Mouse (Mus musculus): Measurements from ENCODE around the gene Capn7. TPM values are rescaled to one million over a fixed set of nuclear protein-coding genes. Genes with fewer than 3 reads are reported as not detected.

Capn7 gene
- polyA plus RNA-seq, 1 experiment from 2014 or later: 50.4 TPM

GRCm38 (mm10) chr14:31402693-31403092 is 66.3 kb downstream of the Capn7 start:
- no peak for TF ChIP-seq CTCF (IDR thresholded peaks at IDR 0.05)
- ATAC-seq (no peak), DNase-seq (ENCODE audit: low read depth, low spot score) (no peak)
- in situ Hi-C loops (cut with MboI; ENCODE audit: low pct_unique_long_range_greater_than_20kb): no loop called here
- ChIA-PET POLR2A (no interaction called here), CTCF (interaction anchor here (1.5 kb wide), 1 partner anchor 23 kb away, joined by 3 read pairs; no protein-coding TSS in a partner anchor)
- no peaks in the 10 kb centered on the region for H3K27me3 ChIP-seq

DNA sequence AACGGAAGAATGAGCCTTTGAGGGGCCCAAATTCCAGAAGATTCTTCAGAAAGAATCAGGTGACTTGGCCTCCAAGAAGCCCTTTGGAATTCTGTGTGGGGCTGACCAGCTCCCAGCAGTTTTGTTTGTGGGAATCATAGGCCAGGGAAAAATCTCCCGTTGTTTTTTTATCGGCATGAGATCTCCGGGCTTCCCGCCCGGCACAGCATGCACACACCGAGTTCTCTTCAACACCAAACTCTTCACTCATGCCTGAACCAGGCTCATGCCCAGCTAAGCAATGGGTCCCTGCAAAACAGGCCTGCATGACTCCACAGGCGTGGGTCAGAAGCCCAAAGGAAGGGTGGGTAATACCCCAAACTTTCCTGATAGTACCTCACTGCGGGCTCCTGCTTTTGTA is 67.1 kb downstream of the Capn7 start:
- no peaks in the 10 kb centered on the region for H3K27me3 ChIP-seq
- in situ Hi-C loops (cut with MboI; ENCODE audit: low pct_unique_long_range_greater_than_20kb): no loop called here
- ChIA-PET POLR2A (no interaction called here), CTCF (interaction anchor here (0.8 to 1.5 kb wide), 2 partner anchors 9 to 22 kb away, joined by 3 read pairs; no protein-coding TSS in a partner anchor)
- DNase-seq (ENCODE audit: low read depth, low spot score) (no peak), ATAC-seq (no peak)
- no peak for TF ChIP-seq CTCF (IDR thresholded peaks at IDR 0.05)

GRCm38 (mm10) chr14:31403995-31404394 is 67.6 kb downstream of the Capn7 start:
- no peak for TF ChIP-seq CTCF (IDR thresholded peaks at IDR 0.05)
- DNase-seq (ENCODE audit: low read depth, low spot score) (no peak), ATAC-seq (peak; percentile 60)
- in situ Hi-C loops (cut with MboI; ENCODE audit: low pct_unique_long_range_greater_than_20kb): no loop called here
- ChIA-PET POLR2A (no interaction called here), CTCF (interaction anchor here (0.8 to 1.5 kb wide), 3 partner anchors 9 to 22 kb away, joined by 3 read pairs; no protein-coding TSS in a partner anchor)
- H3K27me3 ChIP-seq: no peaks in the 10 kb centered on the region

DNA sequence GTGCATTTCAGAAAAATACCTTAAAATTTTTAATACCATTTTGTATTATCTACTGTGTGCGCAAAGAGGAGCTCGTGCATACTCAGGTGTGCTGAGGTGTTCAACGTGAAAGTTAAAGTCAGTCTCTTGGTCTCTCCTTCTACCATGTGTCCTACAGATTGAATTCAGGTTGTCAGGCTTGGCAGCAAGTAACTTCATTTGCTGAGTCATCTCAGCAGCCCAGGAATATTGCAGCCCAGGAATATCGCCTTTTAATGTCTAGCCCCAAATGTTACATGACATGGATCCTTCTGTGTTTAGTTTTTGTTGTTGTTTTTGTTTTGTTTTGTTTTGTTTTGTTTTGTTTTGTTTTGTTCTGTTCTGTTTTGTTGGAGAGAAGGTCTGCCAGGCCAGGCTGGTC is 68.2 kb downstream of the Capn7 start:
- no peak for TF ChIP-seq CTCF (IDR thresholded peaks at IDR 0.05)
- no peaks in the 10 kb centered on the region for H3K27me3 ChIP-seq
- DNase-seq (ENCODE audit: low read depth, low spot score) (no peak), ATAC-seq (no peak)
- in situ Hi-C loops (cut with MboI; ENCODE audit: low pct_unique_long_range_greater_than_20kb): no loop called here
- POLR2A ChIA-PET: no interaction called here
- CTCF ChIA-PET: interaction anchor here (1.1 kb wide), 1 partner anchor 19 kb away, joined by 3 read pairs; no protein-coding TSS in a partner anchor

DNA sequence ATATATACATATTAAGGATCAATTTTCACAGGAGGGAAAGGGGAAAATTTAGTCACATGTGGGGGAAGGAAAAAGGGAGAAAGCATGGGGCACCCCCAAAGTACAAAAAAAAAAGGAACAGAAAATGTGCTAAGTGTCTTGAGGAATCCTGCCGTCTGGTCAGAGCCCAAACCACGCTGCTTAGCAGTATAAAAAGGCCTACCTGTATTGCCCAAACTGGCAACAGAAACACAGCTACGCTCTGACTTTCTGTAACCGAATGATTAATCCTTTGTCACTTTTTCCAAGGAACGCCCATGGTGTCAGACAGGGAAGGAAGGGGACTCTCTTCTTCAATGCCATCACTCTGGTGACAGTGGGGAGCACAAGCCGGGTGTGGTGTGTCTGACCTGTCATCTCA is 69.2 kb downstream of the Capn7 start:
- no peak for TF ChIP-seq CTCF (IDR thresholded peaks at IDR 0.05)
- H3K27me3 ChIP-seq: no peaks in the 10 kb centered on the region
- CTCF ChIA-PET: interaction anchor here (1.6 kb wide), 1 partner anchor 9 kb away, joined by 5 read pairs; no protein-coding TSS in a partner anchor
- DNase-seq (ENCODE audit: low read depth, low spot score) (no peak), ATAC-seq (no peak)
- POLR2A ChIA-PET: interaction anchor here (0.7 kb wide), 1 partner anchor 28 kb away, joined by 5 read pairs; no protein-coding TSS in a partner anchor
- in situ Hi-C loops (cut with MboI; ENCODE audit: low pct_unique_long_range_greater_than_20kb): no loop called here

DNA sequence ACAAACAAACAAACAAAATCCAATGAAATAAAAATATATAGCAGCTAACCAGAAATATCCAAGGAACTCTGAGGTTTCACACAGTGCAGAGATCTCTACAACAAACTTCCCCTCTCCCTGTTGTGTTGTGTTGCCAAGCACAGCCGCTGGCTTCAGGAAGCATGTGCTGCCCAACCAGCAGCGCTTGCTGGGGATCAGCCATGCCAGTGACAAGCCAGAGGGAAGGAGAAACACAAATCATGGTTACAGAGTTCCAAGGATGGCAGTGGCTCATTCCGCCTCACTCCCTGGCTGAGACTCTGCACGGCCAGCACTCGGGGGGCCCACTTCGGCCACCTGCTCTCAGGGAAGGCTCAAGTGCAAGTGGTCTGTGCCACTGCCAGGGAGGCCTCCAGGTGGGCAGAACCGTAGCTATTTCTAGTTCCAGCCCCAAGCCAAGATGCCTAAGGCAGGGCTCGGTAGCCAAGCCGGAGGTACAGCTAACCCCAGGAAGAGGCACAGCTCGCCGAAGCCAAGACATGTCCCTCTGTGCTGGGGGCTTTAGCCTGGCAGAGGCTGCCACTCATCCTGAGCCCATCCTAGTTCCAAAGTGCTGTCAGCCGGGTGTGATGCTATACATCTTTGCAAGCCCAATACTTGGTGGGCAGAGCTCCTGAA is 69.8 kb downstream of the Capn7 start:
- TF ChIP-seq CTCF (IDR thresholded peaks at IDR 0.05): no peak
- no peaks in the 10 kb centered on the region for H3K27me3 ChIP-seq
- in situ Hi-C loops (cut with MboI; ENCODE audit: low pct_unique_long_range_greater_than_20kb): no loop called here
- DNase-seq (ENCODE audit: low read depth, low spot score): no peak
- ATAC-seq: no peak
- ChIA-PET POLR2A (interaction anchor here (0.7 kb wide), 1 partner anchor 28 kb away, joined by 5 read pairs; no protein-coding TSS in a partner anchor), CTCF (interaction anchor here (1.6 kb wide), 1 partner anchor 9 kb away, joined by 5 read pairs; no protein-coding TSS in a partner anchor)

GRCm38 (mm10) chr14:31407208-31407607 is 70.8 kb downstream of the Capn7 start:
- in situ Hi-C loops (cut with MboI; ENCODE audit: low pct_unique_long_range_greater_than_20kb): no loop called here
- no peak for TF ChIP-seq CTCF (IDR thresholded peaks at IDR 0.05)
- H3K27me3 ChIP-seq: no peaks in the 10 kb centered on the region
- ChIA-PET CTCF (interaction anchor here (1.5 to 1.6 kb wide), 2 partner anchors 10 to 24 kb away, joined by 3 to 5 read pairs; no protein-coding TSS in a partner anchor), POLR2A (no interaction called here)
- no peak for DNase-seq (ENCODE audit: low read depth, low spot score)
- ATAC-seq: no peak

- ATAC-seq (no peak), DNase-seq (ENCODE audit: low read depth, low spot score) (no peak)
- POLR2A ChIA-PET: no interaction called here
Observed at GRCm38 (mm10) chr14:31407911-31408604, 71.6 kb downstream of the Capn7 start.

GRCm38 (mm10) chr14:31408666-31409065 is 72.2 kb downstream of the Capn7 start:
- ChIA-PET CTCF (no interaction called here), POLR2A (no interaction called here)
- no peak for TF ChIP-seq CTCF (IDR thresholded peaks at IDR 0.05)
- DNase-seq (ENCODE audit: low read depth, low spot score): no peak
- no peaks in the 10 kb centered on the region for H3K27me3 ChIP-seq
- in situ Hi-C loops (cut with MboI; ENCODE audit: low pct_unique_long_range_greater_than_20kb): no loop called here
- no peak for ATAC-seq

More at GRCm38 (mm10) chr14:31407911-31408604, 71.6 kb downstream of the Capn7 start:
- CTCF ChIA-PET: interaction anchor here (1.5 kb wide), 1 partner anchor 23 kb away, joined by 3 read pairs; no protein-coding TSS in a partner anchor
- TF ChIP-seq CTCF (IDR thresholded peaks at IDR 0.05): no peak
- in situ Hi-C loops (cut with MboI; ENCODE audit: low pct_unique_long_range_greater_than_20kb): no loop called here
- no peaks in the 10 kb centered on the region for H3K27me3 ChIP-seq

DNA sequence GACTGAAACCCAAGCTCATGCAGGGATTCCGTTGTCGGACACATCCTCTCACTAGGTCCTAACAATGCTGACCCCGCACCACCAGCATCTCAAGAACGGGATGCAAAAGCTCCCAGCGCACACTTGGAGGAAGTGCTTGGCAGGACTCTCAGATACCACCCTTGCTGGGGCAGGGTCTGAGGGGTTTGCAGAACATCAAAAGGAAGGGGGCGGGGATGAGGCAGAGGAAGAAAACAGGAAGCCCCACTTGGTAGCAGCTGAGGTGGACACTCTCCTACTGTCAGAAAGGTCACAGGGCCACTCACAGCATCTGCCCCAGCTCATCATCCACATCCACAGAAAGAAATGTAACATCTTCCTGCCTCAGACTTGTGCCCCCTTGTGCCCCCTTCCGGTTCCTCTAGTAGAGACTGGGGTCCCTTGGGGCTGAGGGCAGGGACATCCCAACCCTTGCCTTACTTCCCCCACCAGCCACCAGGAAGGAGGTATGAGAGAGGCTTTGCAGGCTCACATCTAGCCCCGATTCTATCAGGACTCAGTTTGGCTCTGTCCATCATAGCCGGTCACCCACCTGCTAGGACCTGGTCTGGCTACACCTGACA is 73.8 kb downstream of the Capn7 start:
- TF ChIP-seq CTCF (IDR thresholded peaks at IDR 0.05): no peak
- no peaks in the 10 kb centered on the region for H3K27me3 ChIP-seq
- ChIA-PET POLR2A (no interaction called here), CTCF (interaction anchor here (1.4 kb wide), 1 partner anchor 23 kb away, joined by 3 read pairs; no protein-coding TSS in a partner anchor)
- DNase-seq (ENCODE audit: low read depth, low spot score) (no peak), ATAC-seq (no peak)
- in situ Hi-C loops (cut with MboI; ENCODE audit: low pct_unique_long_range_greater_than_20kb): no loop called here

All from Patski (cell line).